Mouse (Mus musculus) midbrain, postnatal 0 days (tissue): ENCODE results near the gene Lrba. TPM values are rescaled to one million over a fixed set of nuclear protein-coding genes. Genes with fewer than 3 reads are reported as not detected.

Experiments
- ATAC-seq: fragments of 200-750 bp; cut with Nextera tagmentation; 2 replicates; pipeline ENCODE4 v1.8.0; 2017; ENCODE audit warnings: moderate number of reproducible peaks, mild to moderate bottlenecking, moderate TSS enrichment, moderate library complexity; ENCODE audit not compliant: low FRiP score
- DNase-seq: peaks from one replicate; pipeline ENCODE4 v3.0.0-alpha.2; 2015; ENCODE audit warnings: low spot score
- H3K27ac ChIP-seq: fragments of 300-500 bp; sonication (generic); 2 replicates; pipeline ENCODE4 v1.5.1; 2014; ENCODE audit warnings: low read depth, mild to moderate bottlenecking, low read length, mixed read lengths
- H3K27me3 ChIP-seq: fragments of 300-500 bp; sonication (generic); 2 replicates; pipeline ENCODE4 v1.6.1; 2014; ENCODE audit warnings: low read length, control low read depth, mixed read lengths; ENCODE audit not compliant: insufficient read depth
- H3K36me3 ChIP-seq: fragments of 300-500 bp; sonication (generic); 2 replicates; pipeline ENCODE4 v1.6.1; 2014; ENCODE audit warnings: low read length, control low read depth, mixed read lengths; ENCODE audit not compliant: insufficient read depth
- H3K4me1 ChIP-seq: fragments of 300-500 bp; sonication (generic); 2 replicates; pipeline ENCODE4 v1.6.1; 2014; ENCODE audit warnings: mild to moderate bottlenecking, control low read depth, antibody characterized with exemption, low read length, mixed read lengths; ENCODE audit not compliant: insufficient read depth
- H3K4me2 ChIP-seq: fragments of 300-500 bp; sonication (generic); 2 replicates; pipeline ENCODE4 v1.6.1; 2014; ENCODE audit warnings: low read depth, mild to moderate bottlenecking, low read length, mixed read lengths; ENCODE audit not compliant: poor library complexity, severe bottlenecking
- H3K4me3 ChIP-seq: fragments of 300-500 bp; sonication (generic); 2 replicates; pipeline ENCODE4 v1.5.1; 2014; ENCODE audit warnings: low read depth, mild to moderate bottlenecking, low read length, moderate library complexity
- H3K9ac ChIP-seq: fragments of 300-500 bp; sonication (generic); replicated peaks from 2 replicates; pipeline ENCODE4 v1.6.1; 2014; ENCODE audit warnings: mild to moderate bottlenecking, low read length, moderate library complexity, mixed read lengths; ENCODE audit not compliant: poor library complexity, severe bottlenecking
- H3K9me3 ChIP-seq: fragments of 300-500 bp; sonication (generic); 2 replicates; pipeline ENCODE4 v1.6.1; 2016; ENCODE audit warnings: low read length, control low read depth
- CTCF ChIP-seq: IDR thresholded peaks from 2 replicates; pipeline ENCODE4 v1.5.1; 2016; ENCODE audit warnings: antibody characterized with exemption, mild to moderate bottlenecking
- WGBS: fragments of 180-500 bp; shearing (Covaris S2); extraction: QIAGEN DNeasy Blood & Tissue Kit; methylation state at CpG from one replicate; pipeline ENCODE4 v1.1.7; 2014; 5-methylcytosine and 5-hydroxymethylcytosine counted together
- polyA plus RNA-seq: library from polyadenylated mRNA; unstranded; fragments of >200 nt; fragmentation: Nextera tagmentation; extraction: Ambion mirVana; gene quantifications from 2 replicates; pipeline ENCODE4 v1.2.1, GENCODE M21; 2015
- total RNA-seq: library from RNA; depleted of rRNA; stranded (reverse); fragments of >200 nt; gene quantifications from 2 replicates; pipeline ENCODE4 v1.2.3, GENCODE M21; 2014

The Lrba gene
- total and polyA plus RNA-seq, 2 experiments from 2014 or later: 3.1 to 24.3 TPM

DNA sequence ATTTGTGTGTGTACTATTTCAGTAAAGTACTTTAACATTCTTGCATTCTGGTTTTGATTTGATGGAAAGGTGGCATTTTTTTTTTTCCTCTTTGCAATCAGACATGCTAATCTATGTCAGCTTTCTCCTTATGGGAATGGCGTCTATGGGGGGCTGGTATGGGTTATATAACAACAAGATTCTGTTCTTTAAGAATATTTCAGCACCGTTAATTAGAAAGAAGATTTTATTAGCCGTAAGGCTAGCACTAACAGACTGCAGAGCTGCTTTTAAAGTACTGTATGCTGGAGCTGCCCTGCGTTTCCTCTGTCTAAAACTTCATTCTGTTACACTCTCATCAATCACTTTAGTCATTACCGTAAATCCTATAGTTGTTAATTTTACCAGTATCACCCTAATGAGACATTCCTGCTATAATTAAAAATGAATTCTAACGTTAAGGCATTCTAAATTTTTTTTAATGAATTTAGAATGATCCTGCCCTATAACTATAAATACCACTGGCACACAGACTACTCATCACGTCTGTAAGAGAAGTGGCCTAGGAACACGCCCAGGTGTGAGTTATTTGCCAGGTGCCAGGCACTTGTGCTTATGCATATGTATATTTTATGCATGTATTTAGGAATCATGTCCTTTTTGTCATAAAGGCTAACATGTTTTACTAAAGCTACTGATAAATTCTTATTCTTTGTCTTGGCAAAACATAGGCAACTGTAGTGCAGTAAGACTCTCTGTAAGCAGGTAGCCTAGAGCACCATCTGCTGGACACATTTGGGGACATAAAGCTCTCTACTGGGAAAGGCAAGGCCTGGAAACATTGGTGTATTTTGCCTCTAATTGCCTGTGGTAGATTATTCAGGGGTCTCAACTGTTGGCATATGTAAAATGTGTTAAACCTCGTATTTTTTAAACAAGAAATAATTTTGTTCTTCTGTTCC is 536.9 kb downstream of the Lrba start:
- peak; percentile 95 for TF ChIP-seq CTCF
- 43% methylated on average over 9 of the region's 9 CpGs for WGBS
- Histone ChIP-seq H3K4me3 (no peak overlapping the region), H3K9ac (no peak overlapping the region), H3K27me3 (no peaks in the 10 kb centered on the region), H3K4me1 (no peaks in the 10 kb centered on the region), H3K9me3 (no peaks in the 10 kb centered on the region), H3K36me3 (no peaks in the 10 kb centered on the region), H3K27ac (no peak overlapping the region), H3K4me2 (no peak overlapping the region)
- peak; percentile 72; the same call in 1 of the 2 replicates for ATAC-seq
- DNase-seq: peak; percentile 93

DNA sequence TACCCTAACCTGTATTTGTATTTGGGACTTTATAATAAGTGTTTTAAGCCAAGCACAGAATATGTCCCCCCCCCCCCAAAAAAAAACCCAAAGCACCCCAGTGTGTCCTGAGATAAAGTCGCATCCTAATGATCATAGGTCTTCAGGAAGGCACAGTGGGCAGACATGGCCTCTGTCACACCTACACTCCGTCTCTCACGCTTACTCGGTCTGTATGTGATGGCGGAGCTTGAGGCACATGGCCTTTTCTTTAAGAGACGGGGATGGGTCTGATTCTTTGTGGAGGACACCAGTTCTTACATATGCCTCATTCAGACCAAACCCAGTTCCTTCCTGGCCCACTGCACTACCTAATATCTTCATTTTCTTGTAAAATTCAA is 537.5 kb downstream of the Lrba start:
- ATAC-seq (no peak; the same call in 1 of the 2 replicates), DNase-seq (no peak)
- Histone ChIP-seq H3K36me3 (no peaks in the 10 kb centered on the region), H3K4me3 (no peak overlapping the region), H3K27me3 (no peaks in the 10 kb centered on the region), H3K27ac (no peak overlapping the region), H3K9me3 (no peaks in the 10 kb centered on the region), H3K9ac (0 out of 2 replicates have a peak overlapping the region, but pooled peaks have one; percentile 29), H3K4me1 (no peaks in the 10 kb centered on the region), H3K4me2 (no peak overlapping the region)
- no peak for TF ChIP-seq CTCF
- WGBS: 79% methylated on average over 6 of the region's 6 CpGs

DNA sequence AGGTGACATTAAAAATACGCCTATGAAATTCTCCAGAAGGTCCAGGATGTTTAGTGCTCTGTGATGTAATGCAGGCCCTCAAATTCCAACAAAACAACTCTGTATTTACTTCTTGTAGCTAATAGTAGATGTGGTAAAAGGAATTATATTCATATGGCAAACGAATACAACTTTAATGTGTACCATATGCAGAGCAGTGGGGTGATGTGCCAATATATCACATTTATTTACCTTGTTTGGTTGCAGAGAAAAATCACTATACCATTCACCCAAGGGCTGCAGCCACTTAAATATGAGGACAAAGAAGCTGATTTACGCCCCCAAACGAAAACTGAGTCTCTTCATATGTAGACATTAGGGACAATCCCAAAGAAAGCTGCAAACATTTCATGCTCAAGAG is 538.0 kb downstream of the Lrba start:
- Histone ChIP-seq H3K4me1 (no peaks in the 10 kb centered on the region), H3K4me3 (no peak overlapping the region), H3K9ac (no peak overlapping the region), H3K27ac (no peak overlapping the region), H3K27me3 (no peaks in the 10 kb centered on the region), H3K9me3 (no peaks in the 10 kb centered on the region), H3K4me2 (no peak overlapping the region), H3K36me3 (no peaks in the 10 kb centered on the region)
- no peak for DNase-seq
- no peak for ATAC-seq
- WGBS: 82% methylated on average over 4 of the region's 4 CpGs
- TF ChIP-seq CTCF: no peak

DNA sequence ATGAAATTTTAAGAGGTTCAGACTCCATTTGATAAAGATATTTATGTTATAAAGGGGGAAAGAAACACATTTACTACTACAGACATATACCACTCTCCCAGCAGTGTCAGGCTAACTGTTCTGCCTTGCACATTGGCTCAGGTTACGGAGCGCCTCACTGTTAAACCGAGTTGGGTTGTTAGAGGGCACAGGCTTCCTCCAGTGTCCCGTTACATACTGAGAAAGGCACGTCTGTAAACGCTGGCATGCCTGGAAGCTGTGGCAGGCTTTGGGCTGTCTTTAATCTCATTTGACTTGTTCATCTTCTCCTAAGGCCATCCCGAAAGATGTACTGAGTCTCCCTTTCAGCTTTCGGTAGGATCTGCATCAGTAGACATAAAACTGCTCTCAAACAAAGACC is 544.1 kb downstream of the Lrba start:
- Histone ChIP-seq H3K36me3 (no peaks in the 10 kb centered on the region), H3K4me3 (no peak overlapping the region), H3K27ac (no peak overlapping the region), H3K4me2 (0 out of 2 replicates have a peak overlapping the region, but pooled peaks have one; percentile 2), H3K27me3 (no peaks in the 10 kb centered on the region), H3K4me1 (no peaks in the 10 kb centered on the region; the same call in 1 of the 2 replicates), H3K9me3 (no peaks in the 10 kb centered on the region), H3K9ac (no peak overlapping the region)
- 11% methylated on average over 8 of the region's 8 CpGs for WGBS
- DNase-seq (no peak), ATAC-seq (no peak)
- no peak for TF ChIP-seq CTCF

DNA sequence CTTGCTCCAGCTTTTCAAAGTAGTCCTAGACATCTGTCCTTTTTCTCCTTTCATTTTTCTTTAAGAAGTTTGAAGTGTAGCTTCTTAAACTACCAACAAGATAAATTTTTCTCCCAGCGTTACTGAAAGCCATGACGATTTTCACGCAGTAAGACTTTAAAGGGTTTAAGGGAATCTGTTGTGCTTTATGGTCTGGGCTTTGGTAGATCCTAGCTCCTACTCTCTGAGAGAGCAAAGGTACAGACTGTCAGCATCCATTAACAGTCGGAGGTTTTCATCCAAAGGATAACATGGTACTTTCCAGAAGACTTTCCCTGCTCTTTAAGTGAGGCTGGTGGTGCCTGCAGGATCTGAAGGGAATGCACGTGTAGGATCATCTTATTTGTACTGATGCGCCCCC is 544.5 kb downstream of the Lrba start:
- Histone ChIP-seq H3K36me3 (no peaks in the 10 kb centered on the region), H3K9ac (no peak overlapping the region), H3K4me2 (0 out of 2 replicates have a peak overlapping the region, but pooled peaks have one; percentile 2), H3K4me3 (no peak overlapping the region), H3K27me3 (no peaks in the 10 kb centered on the region), H3K9me3 (no peaks in the 10 kb centered on the region), H3K27ac (no peak overlapping the region), H3K4me1 (no peaks in the 10 kb centered on the region; the same call in 1 of the 2 replicates)
- no peak for ATAC-seq
- WGBS: 15% methylated on average over 6 of the region's 6 CpGs
- DNase-seq: no peak
- TF ChIP-seq CTCF: no peak
